Mouse (Mus musculus) neural tube, embryonic 15.5 days (tissue): ENCODE measurements at regions not wholly inside any gene's neighbourhood (a gene's known extent, or its start where the extent isn't known, plus 50 kb on each side); places are given as distances from the start of the nearest gene placed in this dataset.

Experiments
- ATAC-seq: fragments of 200-750 bp; cut with Nextera tagmentation; 2 replicates; pipeline ENCODE4 v1.8.0; 2017; ENCODE audit warnings: mild to moderate bottlenecking, moderate TSS enrichment, moderate library complexity; ENCODE audit not compliant: low FRiP score
- H3K27ac ChIP-seq: fragments of 300-500 bp; sonication (generic); replicated peaks from 2 replicates; pipeline ENCODE4 v1.5.1; 2015; ENCODE audit warnings: mild to moderate bottlenecking, inconsistent platforms
- H3K27me3 ChIP-seq: fragments of 300-500 bp; sonication (generic); replicated peaks from 2 replicates; pipeline ENCODE4 v1.6.1; 2015; ENCODE audit warnings: inconsistent platforms
- H3K36me3 ChIP-seq: fragments of 300-500 bp; sonication (generic); 2 replicates; pipeline ENCODE4 v1.6.1; 2015; ENCODE audit warnings: inconsistent platforms
- H3K4me1 ChIP-seq: fragments of 300-500 bp; sonication (generic); 2 replicates; pipeline ENCODE4 v1.6.1; 2015; ENCODE audit warnings: inconsistent platforms
- H3K4me2 ChIP-seq: fragments of 300-500 bp; sonication (generic); 2 replicates; pipeline ENCODE4 v1.6.1; 2015; ENCODE audit warnings: inconsistent platforms, mild to moderate bottlenecking, moderate library complexity
- H3K4me3 ChIP-seq: fragments of 300-500 bp; sonication (generic); replicated peaks from 2 replicates; pipeline ENCODE4 v1.5.1; 2015; ENCODE audit warnings: mild to moderate bottlenecking, inconsistent platforms
- H3K9ac ChIP-seq: fragments of 300-500 bp; sonication (generic); replicated peaks from 2 replicates; pipeline ENCODE4 v1.6.1; 2015; ENCODE audit warnings: mild to moderate bottlenecking, inconsistent platforms
- H3K9me3 ChIP-seq: fragments of 300-500 bp; sonication (generic); replicated peaks from 2 replicates; pipeline ENCODE4 v1.6.1; 2016; ENCODE audit warnings: inconsistent platforms
- WGBS: fragments of 180-500 bp; shearing (Covaris S2); methylation state at CpG from one replicate; pipeline ENCODE4 v1.1.7; 2015; ENCODE audit warnings: mixed read lengths; 5-methylcytosine and 5-hydroxymethylcytosine counted together

DNA sequence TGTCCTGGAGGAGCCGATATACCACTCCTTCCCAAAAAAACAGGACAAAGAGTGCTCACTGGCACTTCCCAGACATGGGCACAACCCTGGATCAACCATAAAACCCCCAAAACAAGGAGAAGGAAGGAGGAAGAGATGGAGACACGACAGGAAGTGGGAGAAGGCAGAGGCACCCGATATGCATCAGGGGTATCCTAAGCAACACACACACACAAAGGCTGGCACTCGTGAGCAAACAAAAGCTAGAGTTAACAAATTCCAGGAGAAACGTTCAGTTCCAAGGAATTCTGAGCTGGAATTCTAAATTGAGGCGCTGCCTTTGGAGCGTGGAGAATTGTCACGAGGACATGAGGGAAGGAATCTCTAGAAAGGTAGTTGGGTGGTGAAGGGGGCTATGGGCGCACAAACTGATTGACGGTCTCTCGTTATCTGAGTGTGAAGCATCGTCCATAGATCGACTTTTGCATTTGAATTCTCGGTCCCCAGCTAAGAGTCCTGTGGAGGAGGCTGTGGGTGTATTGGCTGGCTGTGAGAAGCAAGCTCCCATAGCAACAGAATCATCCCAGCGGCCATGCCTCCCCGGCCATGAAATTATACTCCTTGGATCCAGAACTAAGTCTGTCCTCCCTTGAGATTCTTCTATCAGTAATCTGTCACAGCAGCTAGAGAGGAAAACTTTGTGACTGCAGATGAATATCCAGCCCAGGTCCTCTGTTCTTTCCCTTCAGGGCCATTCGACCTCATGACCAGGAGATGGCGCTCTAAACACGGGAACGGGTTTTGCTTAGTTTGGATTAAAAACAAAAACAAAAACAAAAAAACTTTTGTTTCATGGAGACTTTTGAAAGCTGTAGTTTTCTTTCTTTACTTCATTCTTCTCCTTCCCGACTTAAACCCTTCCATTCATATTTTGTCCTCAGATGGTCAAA is 69.4 kb upstream of the Ptpn13 start:
- ATAC-seq: no peak
- H3K4me3 ChIP-seq: 0 out of 2 replicates have a peak overlapping the region, but pooled peaks have one; percentile 10
- WGBS: 17% methylated on average over 21 of the region's 21 CpGs

DNA sequence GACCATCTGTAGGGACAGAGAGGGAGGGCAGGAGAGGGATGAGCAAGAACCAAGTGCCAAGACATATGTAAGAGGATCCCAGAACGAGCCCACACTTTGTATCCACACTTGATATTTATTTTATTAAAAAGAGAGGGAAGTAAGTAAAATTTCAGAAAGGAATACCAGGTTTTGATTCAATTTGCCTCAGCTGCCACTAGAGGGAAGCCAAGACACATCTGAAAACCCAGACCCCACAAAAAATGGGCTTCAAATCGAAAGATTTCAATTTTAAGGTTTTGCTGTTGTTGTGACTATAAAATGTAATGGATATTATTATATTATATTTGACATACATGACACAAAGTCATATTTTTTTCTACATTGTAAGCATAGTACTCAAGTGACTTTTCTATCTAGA is 81.1 kb upstream of the Ptpn13 start:
- Histone ChIP-seq H3K9ac (no peak overlapping the region), H3K27ac (no peak overlapping the region), H3K4me1 (peaks cover 14% of the 10 kb centered on the region), H3K27me3 (peaks cover 6% of the 10 kb centered on the region; the same call in 1 of the 2 replicates), H3K4me2 (no peak overlapping the region), H3K36me3 (no peaks in the 10 kb centered on the region), H3K4me3 (no peak overlapping the region), H3K9me3 (0 out of 2 replicates have a peak, but pooled peaks cover 3% of the 10 kb centered on the region)
- ATAC-seq: no peak
- 25% methylated on average over 2 of the region's 2 CpGs for WGBS

More for the DNA sequence above, 69.4 kb upstream of the Ptpn13 start:
- H3K9ac ChIP-seq: no peak overlapping the region
- H3K36me3 ChIP-seq: no peaks in the 10 kb centered on the region
- peak overlapping the region; percentile 53 for H3K4me2 ChIP-seq
- peaks cover 5% of the 10 kb centered on the region; the same call in 1 of the 2 replicates for H3K4me1 ChIP-seq
- no peak overlapping the region for H3K27ac ChIP-seq
- 0 out of 2 replicates have a peak, but pooled peaks cover 2% of the 10 kb centered on the region for H3K27me3 ChIP-seq
- no peaks in the 10 kb centered on the region for H3K9me3 ChIP-seq

DNA sequence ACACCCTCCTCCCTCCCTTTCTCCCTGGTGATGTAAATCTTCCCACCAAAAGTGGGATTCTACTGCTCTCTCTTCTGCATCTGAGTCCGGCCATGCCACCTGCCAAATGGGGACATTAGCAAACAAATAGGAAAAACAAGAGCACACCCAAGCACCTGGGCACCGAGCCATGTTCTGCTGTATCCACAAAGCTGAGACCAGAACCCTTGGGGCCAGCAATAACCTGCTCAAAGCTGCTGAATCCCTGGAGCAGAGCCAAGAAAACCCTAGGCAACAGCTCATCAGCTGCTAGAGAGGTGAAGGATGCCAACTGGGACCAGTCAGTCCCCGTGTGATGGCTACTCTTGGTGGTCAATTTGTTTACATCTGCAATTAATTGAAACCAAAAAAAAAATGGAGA is 83.5 kb upstream of the Ptpn13 start:
- Histone ChIP-seq H3K36me3 (no peaks in the 10 kb centered on the region), H3K4me3 (no peak overlapping the region), H3K27me3 (peaks cover 10% of the 10 kb centered on the region; the same call in 1 of the 2 replicates), H3K4me2 (peak overlapping the region; percentile 31; the same call in 1 of the 2 replicates), H3K4me1 (peaks cover 23% of the 10 kb centered on the region), H3K9ac (no peak overlapping the region), H3K9me3 (0 out of 2 replicates have a peak, but pooled peaks cover 3% of the 10 kb centered on the region), H3K27ac (no peak overlapping the region)
- ATAC-seq: no peak; the same call in 1 of the 2 replicates
- 19% methylated on average over 3 of the region's 3 CpGs for WGBS

DNA sequence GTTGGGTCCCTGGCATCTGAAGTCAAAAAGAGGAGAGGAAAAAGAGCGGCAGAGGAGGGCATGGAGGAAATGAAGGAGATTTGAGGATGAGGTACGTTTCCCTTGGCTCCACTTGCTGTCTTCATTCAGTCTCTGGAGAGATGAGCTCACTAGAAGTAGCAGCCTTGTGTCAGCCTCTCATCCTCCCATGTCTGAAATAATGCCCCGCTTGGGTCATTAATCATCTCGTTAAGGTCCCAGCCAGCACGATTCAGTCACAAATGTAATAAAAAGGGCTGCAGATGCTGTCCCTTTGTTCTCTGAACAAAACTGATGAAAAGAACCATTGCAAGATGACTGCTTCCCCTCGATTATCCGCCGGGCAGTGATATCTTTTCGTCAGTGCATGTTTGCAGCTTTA is 84.4 kb upstream of the Ptpn13 start:
- Histone ChIP-seq H3K4me1 (peaks cover 31% of the 10 kb centered on the region), H3K36me3 (no peaks in the 10 kb centered on the region), H3K27ac (0 out of 2 replicates have a peak overlapping the region, but pooled peaks have one; percentile 23), H3K9ac (no peak overlapping the region), H3K4me3 (no peak overlapping the region), H3K9me3 (no peaks in the 10 kb centered on the region), H3K27me3 (peaks cover 10% of the 10 kb centered on the region; the same call in 1 of the 2 replicates), H3K4me2 (peak overlapping the region; percentile 31)
- ATAC-seq: no peak
- WGBS: 6% methylated on average over 9 of the region's 9 CpGs

DNA sequence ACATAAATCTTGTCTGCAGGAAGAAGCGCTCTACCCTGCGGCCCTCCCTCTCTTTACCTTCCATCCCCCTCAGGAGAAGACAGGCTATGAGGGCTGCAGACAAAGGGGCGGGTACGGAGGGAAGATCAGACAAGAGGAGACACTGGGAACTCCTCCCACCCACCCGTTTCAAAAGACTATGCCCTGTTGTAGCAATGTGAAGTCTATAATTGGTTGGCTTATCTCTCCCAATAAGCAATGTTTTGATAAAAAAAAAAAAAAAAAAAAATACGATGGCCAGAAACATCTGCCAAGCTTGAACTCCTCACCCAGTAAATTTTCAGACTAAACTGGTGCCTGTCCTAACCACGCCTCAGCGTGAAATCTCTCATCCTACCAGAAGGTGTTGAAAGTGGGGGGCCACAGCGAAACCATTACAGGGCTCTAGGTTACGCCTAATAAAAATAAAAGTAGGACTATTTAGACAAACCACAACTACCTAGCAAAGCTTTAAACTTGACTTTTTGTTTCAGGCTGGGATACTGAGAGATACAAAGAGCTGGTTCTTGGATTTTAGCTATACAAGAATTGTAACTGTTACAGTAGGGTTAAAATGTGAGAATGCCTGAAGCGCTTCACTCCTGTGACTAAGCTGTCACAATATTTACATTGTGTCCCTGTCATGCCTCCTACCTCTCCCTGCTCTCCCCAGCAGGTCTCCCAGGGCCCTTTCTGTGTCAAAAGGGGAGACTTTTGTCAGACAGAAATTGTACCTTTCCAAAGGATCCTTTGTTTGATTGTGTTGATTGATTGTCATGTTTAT is 88.1 kb upstream of the Ptpn13 start:
- no peaks in the 10 kb centered on the region for H3K9me3 ChIP-seq
- no peak overlapping the region; the same call in 1 of the 2 replicates for H3K9ac ChIP-seq
- peaks cover 31% of the 10 kb centered on the region for H3K4me1 ChIP-seq
- H3K27ac ChIP-seq: no peak overlapping the region
- 7% methylated on average over 11 of the region's 11 CpGs for WGBS
- ATAC-seq: peak; percentile 71
- no peak overlapping the region for H3K4me3 ChIP-seq
- H3K36me3 ChIP-seq: no peaks in the 10 kb centered on the region
- peak overlapping the region; percentile 47 for H3K4me2 ChIP-seq
- H3K27me3 ChIP-seq: peaks cover 10% of the 10 kb centered on the region

DNA sequence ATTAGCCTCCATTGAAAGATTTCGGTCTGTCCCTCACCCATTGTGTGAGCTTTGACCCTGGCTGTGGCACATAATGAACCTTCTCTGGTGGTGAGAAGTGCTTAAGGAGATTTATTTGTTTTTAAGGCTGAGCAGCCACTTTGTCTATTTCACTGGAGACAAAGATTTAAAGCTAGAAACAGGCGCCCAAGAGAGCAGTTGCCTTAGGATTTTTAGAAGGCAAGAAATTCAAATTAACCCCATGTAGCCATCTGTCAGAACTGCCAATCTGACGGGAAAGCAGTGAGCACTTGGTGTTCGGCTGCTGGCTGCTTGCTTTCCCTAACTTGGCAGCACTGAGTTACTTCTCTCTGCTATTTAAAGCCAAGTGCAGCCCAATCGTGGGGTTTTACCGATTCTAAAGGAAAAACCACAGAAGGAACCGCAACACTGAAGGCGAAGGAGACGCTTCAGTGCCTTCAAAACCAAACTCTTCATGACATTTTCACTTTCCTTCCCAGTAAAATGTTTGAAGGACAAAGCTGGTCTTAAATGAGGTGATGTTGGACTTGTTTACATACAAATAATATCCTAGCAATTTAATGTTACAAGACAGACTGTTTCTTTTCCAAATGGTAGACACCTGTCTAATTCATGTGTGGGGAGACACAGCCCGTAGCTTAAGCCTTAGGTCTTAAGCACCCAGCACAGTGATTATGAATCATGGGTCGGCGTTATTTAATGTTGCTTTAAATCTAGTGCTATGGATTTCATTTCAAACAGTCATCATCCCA is 88.9 kb upstream of the Ptpn13 start:
- Histone ChIP-seq H3K9me3 (no peaks in the 10 kb centered on the region), H3K4me2 (peak overlapping the region; percentile 47), H3K27me3 (peaks cover 10% of the 10 kb centered on the region), H3K4me3 (no peak overlapping the region), H3K36me3 (no peaks in the 10 kb centered on the region), H3K9ac (no peak overlapping the region; the same call in 1 of the 2 replicates), H3K4me1 (peaks cover 24% of the 10 kb centered on the region), H3K27ac (no peak overlapping the region; the same call in 1 of the 2 replicates)
- peak; percentile 53; the same call in 1 of the 2 replicates for ATAC-seq
- WGBS: 10% methylated on average over 12 of the region's 12 CpGs

DNA sequence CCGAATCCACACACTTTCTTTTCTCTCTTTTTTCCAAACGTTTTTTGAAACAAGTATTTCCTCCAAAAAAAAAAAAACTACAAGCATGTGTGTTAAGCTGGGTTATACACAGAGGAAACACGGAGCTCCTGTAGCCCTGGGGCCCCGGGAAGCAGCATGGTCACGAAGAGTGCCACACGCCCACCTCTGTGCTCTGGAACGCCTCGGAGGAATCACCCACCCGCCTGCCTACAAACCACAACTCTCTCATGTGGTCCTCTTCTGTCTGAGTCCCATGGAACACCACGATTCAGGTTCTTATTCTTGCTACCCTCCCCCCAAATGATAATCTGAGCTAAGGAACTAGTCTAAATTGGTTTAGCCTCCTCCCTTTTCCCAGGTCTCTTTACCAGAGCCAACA is 98.6 kb upstream of the Ptpn13 start:
- Histone ChIP-seq H3K9ac (no peak overlapping the region), H3K4me1 (no peaks in the 10 kb centered on the region), H3K4me2 (no peak overlapping the region), H3K9me3 (no peaks in the 10 kb centered on the region), H3K36me3 (no peaks in the 10 kb centered on the region), H3K27ac (no peak overlapping the region), H3K4me3 (no peak overlapping the region), H3K27me3 (peaks cover 14% of the 10 kb centered on the region; the same call in 1 of the 2 replicates)
- WGBS: 82% methylated on average over 10 of the region's 10 CpGs
- ATAC-seq: no peak

DNA sequence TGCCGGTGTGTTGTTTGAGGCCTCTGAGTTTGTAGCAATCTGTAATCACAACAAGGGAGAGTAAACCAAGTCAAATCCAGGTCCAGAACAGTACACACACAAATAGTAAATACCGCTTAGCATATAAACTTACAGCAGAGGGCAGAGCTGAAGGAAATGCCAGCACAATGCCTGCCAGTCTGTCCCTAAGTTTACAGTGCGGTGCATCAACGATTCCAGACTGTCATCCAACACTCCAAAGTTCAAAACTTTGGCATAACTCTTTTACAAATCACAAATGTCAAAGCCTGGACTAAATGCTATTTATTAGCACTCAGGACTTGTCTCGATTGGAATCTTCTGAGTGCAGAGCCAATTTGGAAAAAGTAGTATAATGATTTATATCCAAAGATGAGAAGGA is 104.7 kb upstream of the Ptpn13 start:
- H3K4me1 ChIP-seq: no peaks in the 10 kb centered on the region
- no peaks in the 10 kb centered on the region for H3K36me3 ChIP-seq
- no peaks in the 10 kb centered on the region for H3K9me3 ChIP-seq
- H3K4me2 ChIP-seq: no peak overlapping the region
- H3K27me3 ChIP-seq: peaks cover 3% of the 10 kb centered on the region; the same call in 1 of the 2 replicates
- no peak overlapping the region for H3K27ac ChIP-seq
- H3K9ac ChIP-seq: no peak overlapping the region
- ATAC-seq: no peak
- no peak overlapping the region for H3K4me3 ChIP-seq
- WGBS: 86% methylated on average over 5 of the region's 5 CpGs

DNA sequence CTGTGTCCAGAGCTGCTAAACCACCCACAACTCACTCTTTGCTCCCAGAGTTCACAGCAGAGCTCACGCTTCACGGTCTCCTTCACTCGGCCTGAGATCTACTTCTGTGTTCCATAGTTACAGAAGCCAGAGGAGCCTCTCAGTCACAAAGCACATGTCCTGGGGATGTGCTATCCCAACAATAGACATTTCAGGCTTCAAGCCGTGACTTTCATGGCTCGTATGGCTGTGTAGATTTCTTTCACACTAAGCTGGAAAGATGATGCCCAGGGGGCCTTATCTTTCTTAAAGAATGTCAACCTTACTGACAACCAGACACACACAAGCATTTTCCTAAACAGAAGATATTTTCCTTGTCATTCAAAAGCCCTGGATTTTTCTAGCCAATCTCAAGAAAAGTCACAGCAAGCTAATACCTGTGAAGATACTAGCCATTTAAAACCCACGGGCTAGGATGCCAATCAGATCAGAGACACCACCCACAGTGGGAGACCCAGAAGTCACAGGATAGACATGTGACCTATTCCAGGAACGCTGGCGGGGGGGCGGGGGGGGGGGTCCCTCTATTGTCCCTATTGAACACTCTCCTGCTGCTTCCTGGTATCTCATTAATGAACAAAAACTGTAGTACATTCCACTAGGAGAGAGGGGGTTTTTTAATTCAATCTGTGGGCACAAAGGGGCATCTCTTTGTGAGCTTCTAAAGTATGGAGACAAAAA is 98.8 kb upstream of the Mapk10 start:
- no peaks in the 10 kb centered on the region for H3K9me3 ChIP-seq
- H3K4me1 ChIP-seq: no peaks in the 10 kb centered on the region
- no peaks in the 10 kb centered on the region for H3K27me3 ChIP-seq
- WGBS: 22% methylated on average over 9 of the region's 9 CpGs
- H3K4me3 ChIP-seq: no peak overlapping the region
- no peak for ATAC-seq
- no peaks in the 10 kb centered on the region for H3K36me3 ChIP-seq
- H3K4me2 ChIP-seq: no peak overlapping the region
- H3K9ac ChIP-seq: no peak overlapping the region
- no peak overlapping the region for H3K27ac ChIP-seq

DNA sequence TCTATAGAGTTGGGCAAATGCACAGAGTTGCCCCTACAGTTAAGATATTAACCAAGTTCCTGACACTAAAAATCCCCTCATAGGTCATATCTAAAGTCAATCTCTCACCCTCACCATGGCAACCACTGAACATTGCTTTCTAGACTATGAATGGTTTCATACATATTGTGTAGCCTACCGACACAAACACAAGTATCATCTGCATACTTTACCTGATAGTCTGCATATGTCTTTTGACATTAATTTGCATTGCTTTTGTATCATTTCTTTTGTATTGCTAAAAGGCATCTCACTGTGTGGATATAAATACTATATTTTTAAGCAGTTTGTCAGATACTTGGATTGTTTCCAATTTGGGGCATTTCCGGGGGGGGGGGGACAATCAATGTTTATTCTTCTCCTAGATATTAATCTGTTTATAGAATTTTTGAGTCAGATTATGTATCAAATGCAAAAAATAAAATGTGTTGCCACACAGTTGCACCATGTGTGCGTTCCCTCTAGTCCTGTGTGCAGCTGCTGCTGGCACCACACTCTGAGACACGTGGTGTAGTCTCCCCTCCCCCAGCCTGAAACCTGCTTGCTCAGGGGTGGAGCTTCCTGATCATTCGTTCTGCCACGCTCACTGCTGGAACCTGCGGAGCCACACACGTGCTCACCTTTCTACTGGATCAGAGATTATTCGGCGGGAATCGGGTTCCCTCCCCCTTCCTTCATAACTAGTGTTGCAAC is 94.7 kb upstream of the Mapk10 start:
- 52% methylated on average over 11 of the region's 11 CpGs for WGBS
- no peaks in the 10 kb centered on the region for H3K36me3 ChIP-seq
- ATAC-seq: no peak

More for the DNA sequence above, 94.7 kb upstream of the Mapk10 start:
- Histone ChIP-seq H3K27me3 (no peaks in the 10 kb centered on the region), H3K4me3 (no peak overlapping the region), H3K4me2 (no peak overlapping the region), H3K27ac (no peak overlapping the region), H3K9ac (no peak overlapping the region), H3K4me1 (no peaks in the 10 kb centered on the region), H3K9me3 (no peaks in the 10 kb centered on the region)
